Mouse (Mus musculus): ENCODE data around the gene Gm5862.
"Not testable (repeated sequence)": the region's sequence is repeated elsewhere in the genome, so short reads cannot be mapped to it uniquely, and the experiment has no call there.

GRCm38 (mm10) chr5:26006937-26007695, 15.6 kb downstream of the Gm5862 start:
- not testable (repeated sequence) for TF ChIP-seq CTCF, EP300 (IDR thresholded peaks at IDR 0.05; ENCODE audit: low read depth)

Data from liver, postnatal 0 days (tissue).